Mouse (Mus musculus): ENCODE results near the gene Mymx.

GRCm38 (mm10) chr17:45591701-45592605 lies 9.9 kb downstream of the Mymx start:
- TF ChIP-seq CTCF (IDR thresholded peaks at IDR 0.05; ENCODE audit: low read depth, low read length) (no peak), GATA1 (IDR thresholded peaks at IDR 0.05; ENCODE audit: borderline replicate concordance, low read length) (no peak), POLR2AphosphoS5 (IDR thresholded peaks at IDR 0.05; ENCODE audit: insufficient replicate concordance, low read depth, low read length) (no peak)

Data from G1E (cell line).